Comparison of ENCODE assay signal across 23 mouse cellular contexts in the genomic region with DNA sequence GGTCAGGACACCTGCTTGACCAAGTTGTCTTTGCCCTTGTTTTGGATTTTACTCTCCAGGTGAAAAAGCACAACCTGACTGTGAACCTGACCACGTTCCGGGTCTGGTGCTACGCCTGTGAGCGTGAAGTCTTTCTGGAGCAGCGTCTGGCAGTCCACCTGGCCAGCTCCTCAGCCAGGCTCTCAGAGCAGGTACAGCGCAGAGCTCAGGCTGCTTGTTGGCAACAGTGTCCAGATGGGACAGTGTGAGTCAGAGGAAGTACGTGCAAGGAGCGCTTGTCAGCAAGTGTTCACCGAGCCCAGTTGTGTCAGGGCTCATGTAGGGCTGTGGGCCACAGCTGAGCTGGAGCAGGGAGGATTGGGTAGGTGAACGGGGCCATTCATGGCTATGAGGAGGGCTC.
"Had no signal": no experiment of that assay in that cellular context is flagged by ENCODE, and none has a peak within 500 bp of the region (broad histone marks: within the 10 kb centered on the region; RNA-seq: fewer than 3 reads in every experiment).

No protein-coding gene starts in this region.

- DNase-seq: kidney, postnatal 36 days; liver; lung, adult 18-20 months; lung, postnatal 10 days; lung, postnatal 36 days; retina, postnatal 1 day; right cerebral cortex, postnatal 4 days; thymus, adult 2 months; thymus, postnatal 14 days; thymus, postnatal 4 days had no signal

- H3K4me2 ChIP-seq: limb, embryonic 13.5 days; liver, embryonic 12.5 days; liver, embryonic 15.5 days; lung, embryonic 15.5 days; midbrain, embryonic 13.5 days; neural tube, embryonic 13.5 days had no signal

- H3K27me3 ChIP-seq: limb, embryonic 13.5 days; liver, embryonic 12.5 days; liver, embryonic 15.5 days; lung, embryonic 15.5 days; megakaryocyte, embryonic 14.5 days; midbrain, embryonic 13.5 days; neural tube, embryonic 13.5 days had no signal

- ATAC-seq: liver, embryonic 12.5 days; midbrain, embryonic 13.5 days; midbrain, embryonic 16.5 days had no signal

- H3K36me3 ChIP-seq: liver, embryonic 15.5 days; lung, embryonic 15.5 days had no signal

- H3K9ac ChIP-seq: limb, embryonic 13.5 days; liver, embryonic 12.5 days; liver, embryonic 15.5 days; lung, embryonic 15.5 days; midbrain, embryonic 13.5 days; neural tube, embryonic 13.5 days had no signal

- H3K9me3 ChIP-seq: limb, embryonic 10.5 days; limb, embryonic 13.5 days; liver, embryonic 12.5 days; liver, embryonic 15.5 days; lung, embryonic 15.5 days; megakaryocyte, embryonic 14.5 days; midbrain, embryonic 10.5 days; midbrain, embryonic 13.5 days; neural tube, embryonic 13.5 days had no signal

- H3K4me3 ChIP-seq: limb, embryonic 10.5 days; limb, embryonic 13.5 days; liver, embryonic 12.5 days; liver, embryonic 15.5 days; lung, embryonic 15.5 days; megakaryocyte, embryonic 14.5 days; midbrain, embryonic 10.5 days; midbrain, embryonic 13.5 days; myocyte; neural tube, embryonic 13.5 days had no signal

- H3K4me1 ChIP-seq: lung, embryonic 15.5 days; midbrain, embryonic 10.5 days; midbrain, embryonic 13.5 days had no signal

- H3K27ac ChIP-seq: kidney, postnatal 0 days; limb, embryonic 10.5 days; limb, embryonic 13.5 days; liver, embryonic 12.5 days; liver, embryonic 15.5 days; lung, embryonic 15.5 days; midbrain, embryonic 10.5 days; midbrain, embryonic 13.5 days; neural tube, embryonic 13.5 days; stomach, postnatal 0 days had no signal
